Comparison of ENCODE assay signal across 9 mouse cellular contexts in genomic region chr16:90676920-90677574, GRCm38 (mm10). TPM values are rescaled to one million over a fixed set of nuclear protein-coding genes. Genes with fewer than 3 reads are reported as not detected.
DNase-seq lines count a peak whose midpoint lies in the region; ATAC-seq and TF ChIP-seq lines count a peak whose summit lies in the region.
"Had no signal": no experiment of that assay in that cellular context is flagged by ENCODE, and none has a peak within 500 bp of the region (broad histone marks: within the 10 kb centered on the region; RNA-seq: fewer than 3 reads in every experiment).

No protein-coding gene starts in this region.

- H3K27me3 ChIP-seq in kidney, adult 2 months (replicated peaks; ENCODE audit: control insufficient read depth, insufficient read depth, low read length), result no peaks in the 10 kb centered on the region; the same call in 1 of the 2 replicates
- H3K27me3 ChIP-seq in heart, embryonic 16.5 days (ENCODE audit: control insufficient read depth, insufficient read depth, low read length), result no peaks in the 10 kb centered on the region
- H3K27me3 ChIP-seq: embryonic facial prominence, embryonic 15.5 days had no signal

- no peak for TF ChIP-seq CTCF in kidney, adult 2 months (conservative IDR thresholded peaks at IDR 0.05; ENCODE audit: insufficient read depth, insufficient read length, low read depth, low read length)
- no peak for TF ChIP-seq CTCF in left cerebral cortex, adult 2 months (IDR thresholded peaks at IDR 0.05)

- no peaks in the 10 kb centered on the region for H3K36me3 ChIP-seq in kidney, adult 2 months (ENCODE audit: control insufficient read depth, insufficient read depth, low read length)
- no peaks in the 10 kb centered on the region for H3K36me3 ChIP-seq in heart, embryonic 16.5 days (ENCODE audit: control insufficient read depth, insufficient read depth)
- H3K36me3 ChIP-seq: embryonic facial prominence, embryonic 15.5 days had no signal

- H3K27ac ChIP-seq in kidney, adult 2 months (ENCODE audit: insufficient read depth, low read depth, low read length), result no peak overlapping the region
- no peak overlapping the region for H3K27ac ChIP-seq in heart, embryonic 16.5 days (ENCODE audit: low read length)
- H3K27ac ChIP-seq in left cerebral cortex, adult 2 months, result no peak overlapping the region
- H3K27ac ChIP-seq: embryonic facial prominence, embryonic 15.5 days had no signal

- intact Hi-C loops in left cerebral cortex, adult 2 months (cut with DNase I), result no loop called here
- intact Hi-C loops in left cerebral cortex, postnatal 36 days (cut with DNase I), result no loop called here

- peak; percentile 32; the same call in 1 of the 2 replicates for ATAC-seq in heart, embryonic 16.5 days (replicated peaks; ENCODE audit: extremely low read depth, insufficient read depth, low FRiP score)

- TF ChIP-seq POLR2A in kidney, adult 2 months (IDR thresholded peaks at IDR 0.05; ENCODE audit: low read depth, low read length), result no peak

- peak; percentile 26 for DNase-seq in kidney, adult 2 months
- no peak for DNase-seq in kidney, adult 8-10 months
- DNase-seq in adrenal gland, postnatal 14 days, result peak; percentile 79
- DNase-seq in lung, postnatal 10 days, result peak; percentile 75
- DNase-seq in thymus, adult 18-20 months, result no peak
- no peak for DNase-seq in left cerebral cortex, adult 2 months (ENCODE audit: extremely low spot score in 1 of 2, low spot score in 2 of 2)
- DNase-seq in left cerebral cortex, postnatal 36 days (ENCODE audit: low spot score in 2 of 2), result no peak

- no peaks in the 10 kb centered on the region for H3K4me1 ChIP-seq in kidney, adult 2 months (ENCODE audit: control insufficient read depth, insufficient read depth, low read length)
- H3K4me1 ChIP-seq in heart, embryonic 16.5 days (ENCODE audit: control insufficient read depth, insufficient read depth, low read length), result no peaks in the 10 kb centered on the region
- H3K4me1 ChIP-seq: embryonic facial prominence, embryonic 15.5 days had no signal

- peak overlapping the region; percentile 13; the same call in 1 of the 2 replicates for H3K4me2 ChIP-seq in heart, embryonic 16.5 days (ENCODE audit: low read depth, low read length)
- H3K4me2 ChIP-seq: embryonic facial prominence, embryonic 15.5 days had no signal

- WGBS in kidney, adult 2 months, result 9% methylated on average over 20 of the region's 20 CpGs
- 58% methylated on average over 20 of the region's 20 CpGs for WGBS in heart, embryonic 16.5 days

- peaks cover 4% of the 10 kb centered on the region for H3K9me3 ChIP-seq in heart, embryonic 16.5 days (replicated peaks; ENCODE audit: control insufficient read depth, low read length)
- H3K9me3 ChIP-seq: embryonic facial prominence, embryonic 15.5 days had no signal

- H3K9ac ChIP-seq in heart, embryonic 16.5 days (ENCODE audit: low read length), result no peak overlapping the region
- H3K9ac ChIP-seq: embryonic facial prominence, embryonic 15.5 days had no signal

- H3K4me3 ChIP-seq in kidney, adult 2 months (ENCODE audit: insufficient read depth, low read depth, low read length), result no peak overlapping the region
- H3K4me3 ChIP-seq in heart, embryonic 16.5 days (ENCODE audit: low read length), result no peak overlapping the region
- H3K4me3 ChIP-seq in left cerebral cortex, adult 2 months, result no peak overlapping the region
- H3K4me3 ChIP-seq: embryonic facial prominence, embryonic 15.5 days had no signal

RNA-seq across cellular contexts. Expression of gene Mis18a, which starts 50.2 kb away (rescaled TPM):
- 4.6 and 6.1 TPM in 2 replicates for polyA plus RNA-seq in kidney, adult 2 months (2012; rRNA removed)
- total RNA-seq in adrenal gland, postnatal 14 days (2021), result 7.4 and 8.6 TPM in 2 replicates
- 29.7 and 35.0 TPM in 2 replicates for polyA plus RNA-seq in heart, embryonic 16.5 days (2015; fragmentation: Nextera tagmentation; extraction: Ambion mirVana)
- total RNA-seq in left cerebral cortex, adult 2 months (2021), result 1 to 10 TPM; 5.4 to 8.2 TPM
- total RNA-seq in left cerebral cortex, postnatal 36 days (2021), result 1 to 10 TPM; 7.9 to 8.1 TPM

Comparison
In these comparisons a context has a peak if more than half of its experiments do, and no peak if none do; other contexts are left out.
1. DNase-seq: peak in kidney, adult 2 months (single experiment), adrenal gland, postnatal 14 days (single experiment) and lung, postnatal 10 days (single experiment); none in kidney, adult 8-10 months (0 of 2), thymus, adult 18-20 months (0 of 2), left cerebral cortex, adult 2 months (0 of 2) and left cerebral cortex, postnatal 36 days (0 of 2).